ENCODE assay signal across 8 mouse cellular contexts in genomic region chr4:129641756-129642155, GRCm38 (mm10). TPM values are rescaled to one million over a fixed set of nuclear protein-coding genes. Genes with fewer than 3 reads are reported as not detected.
DNase-seq lines count a peak whose midpoint lies in the region; ATAC-seq and TF ChIP-seq lines count a peak whose summit lies in the region.

No protein-coding gene starts in this region.

- no peak for ATAC-seq in lung, embryonic 15.5 days (ENCODE audit: borderline replicate concordance, extremely low read depth, low FRiP score, low TSS enrichment)
- no peak for ATAC-seq in hindbrain, postnatal 0 days

- TF ChIP-seq POLR2A in lung, adult 2 months (IDR thresholded peaks at IDR 0.05; ENCODE audit: borderline replicate concordance, extremely low read depth, low read depth, low read length), result no peak
- no peak for TF ChIP-seq POLR2A in myocyte (IDR thresholded peaks at IDR 0.05; ENCODE audit: insufficient read length, low read depth)

- peaks cover 29% of the 10 kb centered on the region for H3K4me1 ChIP-seq in lung, embryonic 15.5 days
- peaks cover 11% of the 10 kb centered on the region for H3K4me1 ChIP-seq in lung, adult 2 months (ENCODE audit: control insufficient read depth, insufficient read depth, low read length)
- H3K4me1 ChIP-seq in hindbrain, postnatal 0 days (ENCODE audit: insufficient read depth, low read length), result peaks cover 15% of the 10 kb centered on the region

- H3K9ac ChIP-seq in lung, embryonic 15.5 days, result 0 out of 2 replicates have a peak overlapping the region, but pooled peaks have one; percentile 22
- no peak overlapping the region for H3K9ac ChIP-seq in hindbrain, postnatal 0 days (replicated peaks; ENCODE audit: low read length)

- no peaks in the 10 kb centered on the region for H3K9me3 ChIP-seq in lung, embryonic 15.5 days
- no peaks in the 10 kb centered on the region for H3K9me3 ChIP-seq in hindbrain, postnatal 0 days (ENCODE audit: low read length)

- DNase-seq in adrenal gland, postnatal 10 days, result peak; percentile 46
- DNase-seq in adrenal gland, postnatal 36 days, result no peak
- DNase-seq in lung, adult 2 months, result no peak
- peak; percentile 23 for DNase-seq in hindbrain, postnatal 0 days (ENCODE audit: low spot score)
- no peak for DNase-seq in adrenal gland, postnatal 14 days
- DNase-seq in left cerebral cortex, adult 11 months (ENCODE audit: low spot score), result no peak

- H3K27me3 ChIP-seq in lung, embryonic 15.5 days, result no peaks in the 10 kb centered on the region
- H3K27me3 ChIP-seq in hindbrain, postnatal 0 days (ENCODE audit: insufficient read depth, low read length), result no peaks in the 10 kb centered on the region
- no peaks in the 10 kb centered on the region for H3K27me3 ChIP-seq in myocyte (ENCODE audit: control insufficient read depth, insufficient read depth, insufficient read length)

- H3ac ChIP-seq in myocyte (ENCODE audit: control insufficient read depth, insufficient read length), result no peak overlapping the region

- H3K4me3 ChIP-seq in lung, embryonic 15.5 days, result 0 out of 2 replicates have a peak overlapping the region, but pooled peaks have one; percentile 65
- no peak overlapping the region for H3K4me3 ChIP-seq in lung, adult 2 months (replicated peaks; ENCODE audit: extremely low read depth, low read depth, low read length)
- H3K4me3 ChIP-seq in hindbrain, postnatal 0 days (ENCODE audit: low read length), result no peak overlapping the region
- peak overlapping the region; percentile 54 for H3K4me3 ChIP-seq in myocyte

- peak overlapping the region; percentile 44; the same call in 1 of the 2 replicates for H3K27ac ChIP-seq in lung, embryonic 15.5 days
- H3K27ac ChIP-seq in hindbrain, postnatal 0 days, result no peak overlapping the region

- H3K79me2 ChIP-seq in myocyte (ENCODE audit: control insufficient read depth, insufficient read depth), result peaks cover 25% of the 10 kb centered on the region

- no peak for TF ChIP-seq CTCF in lung, adult 2 months (IDR thresholded peaks at IDR 0.05; ENCODE audit: insufficient read depth, low read length)
- TF ChIP-seq CTCF in hindbrain, postnatal 0 days (IDR thresholded peaks at IDR 0.05; ENCODE audit: low read depth), result no peak

- peak overlapping the region; percentile 88 for H3K4me2 ChIP-seq in lung, embryonic 15.5 days
- peak overlapping the region; percentile 72; the same call in 1 of the 2 replicates for H3K4me2 ChIP-seq in hindbrain, postnatal 0 days (ENCODE audit: low read depth, low read length)
- peak overlapping the region; percentile 86 for H3K4me2 ChIP-seq in myocyte (ENCODE audit: low read depth)

- WGBS in lung, embryonic 15.5 days, result 45% methylated on average over 5 of the region's 5 CpGs
- WGBS in lung, adult 2 months, result 50% methylated on average over 5 of the region's 5 CpGs
- WGBS in hindbrain, postnatal 0 days, result 44% methylated on average over 5 of the region's 5 CpGs

- peaks cover 48% of the 10 kb centered on the region for H3K36me3 ChIP-seq in lung, embryonic 15.5 days
- H3K36me3 ChIP-seq in hindbrain, postnatal 0 days (ENCODE audit: insufficient read depth, low read length), result peaks cover 30% of the 10 kb centered on the region
- H3K36me3 ChIP-seq in myocyte (ENCODE audit: control insufficient read depth, insufficient read depth), result peaks cover 10% of the 10 kb centered on the region

TF ChIP-seq in myocyte, 11 proteins besides CTCF, POLR2A, EP300 and RAD21:
- no peak for TF ChIP-seq SRF (IDR thresholded peaks at IDR 0.05; ENCODE audit: control insufficient read depth, insufficient read length, low read depth)
- TF ChIP-seq TCF12 (IDR thresholded peaks at IDR 0.05; ENCODE audit: insufficient read depth, poor library complexity, severe bottlenecking), result no peak
- no peak for TF ChIP-seq MAX (IDR thresholded peaks at IDR 0.05; ENCODE audit: low read depth)
- no peak for TF ChIP-seq E2F4 (IDR thresholded peaks at IDR 0.05; ENCODE audit: insufficient read depth)
- TF ChIP-seq POLR2AphosphoS2 (IDR thresholded peaks at IDR 0.05; ENCODE audit: insufficient read length, low read depth), result no peak
- no peak for TF ChIP-seq CEBPB (IDR thresholded peaks at IDR 0.05; ENCODE audit: insufficient read depth, poor library complexity, severe bottlenecking)
- TF ChIP-seq MYOD1 (IDR thresholded peaks at IDR 0.05; ENCODE audit: control insufficient read depth in 1 of 3, insufficient read length in 2 of 3, low read depth in 2 of 3), result peak in 2 of 3 experiments; percentile 37 to 67
- no peak for TF ChIP-seq USF1 (IDR thresholded peaks at IDR 0.05; ENCODE audit: low read depth)
- peak in 2 of 3 experiments; percentile 57 to 68 for TF ChIP-seq MYOG (IDR thresholded peaks at IDR 0.05; ENCODE audit: control insufficient read depth in 1 of 3, insufficient read depth in 1 of 3, insufficient read length in 2 of 3, low read depth in 2 of 3)
- TF ChIP-seq TCF3 (IDR thresholded peaks at IDR 0.05; ENCODE audit: insufficient read length, low read depth), result no peak

RNA-seq across cellular contexts. Expression of gene Txlna, which starts 0.9 kb away (rescaled TPM):
- total RNA-seq in adrenal gland, postnatal 10 days (2021), result 10 to 100 TPM; 56.7 to 61.2 TPM
- 10 to 100 TPM; 61.0 to 69.8 TPM for total RNA-seq in adrenal gland, postnatal 36 days (2021)
- 83.2 and 86.8 TPM in 2 replicates for polyA plus RNA-seq in lung, embryonic 15.5 days (2015; fragmentation: Nextera tagmentation; extraction: Ambion mirVana)
- polyA plus RNA-seq in lung, adult 2 months (2012; rRNA removed), result 30.0 and 36.7 TPM in 2 replicates
- total RNA-seq in hindbrain, postnatal 0 days (2014; rRNA removed), result 31.6 and 32.2 TPM in 2 replicates
- 29.3 and 29.5 TPM in 2 replicates for polyA plus RNA-seq in hindbrain, postnatal 0 days (2015; fragmentation: Nextera tagmentation; extraction: Ambion mirVana)
- 23.6 TPM for polyA plus RNA-seq in myocyte (2012; fragmentation: generic; extraction: Trizol)
- 61.2 and 64.9 TPM in 2 replicates for total RNA-seq in adrenal gland, postnatal 14 days (2021)

RNA-seq across cellular contexts. Expression of gene Ccdc28b, which starts 18.0 kb away (rescaled TPM):
- total RNA-seq in adrenal gland, postnatal 10 days (2021), result 10 to 100 TPM; 59.4 to 64.4 TPM
- total RNA-seq in adrenal gland, postnatal 36 days (2021), result 10 to 100 TPM; 32.8 to 34.2 TPM
- polyA plus RNA-seq in lung, embryonic 15.5 days (2015; fragmentation: Nextera tagmentation; extraction: Ambion mirVana), result 51.4 and 59.5 TPM in 2 replicates
- 20.6 and 34.1 TPM in 2 replicates for polyA plus RNA-seq in lung, adult 2 months (2012; rRNA removed)
- total RNA-seq in hindbrain, postnatal 0 days (2014; rRNA removed), result 55.0 and 77.7 TPM in 2 replicates
- 150 and 157 TPM in 2 replicates for polyA plus RNA-seq in hindbrain, postnatal 0 days (2015; fragmentation: Nextera tagmentation; extraction: Ambion mirVana)
- polyA plus RNA-seq in myocyte (2012; fragmentation: generic; extraction: Trizol), result 14.8 TPM
- 56.7 and 67.4 TPM in 2 replicates for total RNA-seq in adrenal gland, postnatal 14 days (2021)

RNA-seq across cellular contexts. Expression of gene Iqcc, which starts 22.9 kb away (rescaled TPM):
- 10 to 100 TPM; 17.4 to 28.2 TPM for total RNA-seq in adrenal gland, postnatal 10 days (2021)
- 10 to 100 TPM; 26.2 to 28.0 TPM for total RNA-seq in adrenal gland, postnatal 36 days (2021)
- 29.8 and 30.6 TPM in 2 replicates for polyA plus RNA-seq in lung, embryonic 15.5 days (2015; fragmentation: Nextera tagmentation; extraction: Ambion mirVana)
- polyA plus RNA-seq in lung, adult 2 months (2012; rRNA removed), result 31.1 and 36.5 TPM in 2 replicates
- total RNA-seq in hindbrain, postnatal 0 days (2014; rRNA removed), result 11.2 and 12.0 TPM in 2 replicates
- 21.0 and 21.1 TPM in 2 replicates for polyA plus RNA-seq in hindbrain, postnatal 0 days (2015; fragmentation: Nextera tagmentation; extraction: Ambion mirVana)
- 20.1 TPM for polyA plus RNA-seq in myocyte (2012; fragmentation: generic; extraction: Trizol)
- 26.7 and 34.9 TPM in 2 replicates for total RNA-seq in adrenal gland, postnatal 14 days (2021)

RNA-seq across cellular contexts. Expression of gene Dcdc2b, which starts 27.7 kb away (rescaled TPM):
- total RNA-seq in adrenal gland, postnatal 10 days (2021), result 1 to 10 TPM in 1 of 2 experiments, under 1 TPM in 1; 0.99 to 2.0 TPM
- total RNA-seq in adrenal gland, postnatal 36 days (2021), result 1 to 10 TPM in 1 of 2 experiments, under 1 TPM in 1; 0.73 to 2.6 TPM
- polyA plus RNA-seq in lung, embryonic 15.5 days (2015; fragmentation: Nextera tagmentation; extraction: Ambion mirVana), result 1.5 and 2.1 TPM in 2 replicates
- 16.0 and 17.8 TPM in 2 replicates for polyA plus RNA-seq in lung, adult 2 months (2012; rRNA removed)
- total RNA-seq in hindbrain, postnatal 0 days (2014; rRNA removed), result not detected in 2 replicates
- polyA plus RNA-seq in hindbrain, postnatal 0 days (2015; fragmentation: Nextera tagmentation; extraction: Ambion mirVana), result 4.1 TPM in 2 replicates
- 0.36 TPM for polyA plus RNA-seq in myocyte (2012; fragmentation: generic; extraction: Trizol)
- total RNA-seq in adrenal gland, postnatal 14 days (2021), result 0.75 and 1.4 TPM in 2 replicates

RNA-seq across cellular contexts. Expression of gene Kpna6, which starts 30.8 kb away (rescaled TPM):
- 10 to 100 TPM; 70.4 to 80.6 TPM for total RNA-seq in adrenal gland, postnatal 10 days (2021)
- 10 to 100 TPM; 88.8 to 97.9 TPM for total RNA-seq in adrenal gland, postnatal 36 days (2021)
- polyA plus RNA-seq in lung, embryonic 15.5 days (2015; fragmentation: Nextera tagmentation; extraction: Ambion mirVana), result 16.4 and 16.5 TPM in 2 replicates
- polyA plus RNA-seq in lung, adult 2 months (2012; rRNA removed), result 16.6 and 26.3 TPM in 2 replicates
- total RNA-seq in hindbrain, postnatal 0 days (2014; rRNA removed), result 61.6 and 61.8 TPM in 2 replicates
- 11.6 and 13.0 TPM in 2 replicates for polyA plus RNA-seq in hindbrain, postnatal 0 days (2015; fragmentation: Nextera tagmentation; extraction: Ambion mirVana)
- 32.2 TPM for polyA plus RNA-seq in myocyte (2012; fragmentation: generic; extraction: Trizol)
- total RNA-seq in adrenal gland, postnatal 14 days (2021), result 80.6 and 81.7 TPM in 2 replicates

Comparison
In these comparisons a context has a peak if more than half of its experiments do, and no peak if none do; other contexts are left out.
1. DNase-seq: peak in adrenal gland, postnatal 10 days (single experiment) and hindbrain, postnatal 0 days (single experiment); none in adrenal gland, postnatal 36 days (0 of 2), lung, adult 2 months (single experiment), adrenal gland, postnatal 14 days (single experiment) and left cerebral cortex, adult 11 months (single experiment).
2. H3K4me3 ChIP-seq: peak in lung, embryonic 15.5 days (single experiment) and myocyte (single experiment); none in lung, adult 2 months (single experiment) and hindbrain, postnatal 0 days (single experiment).
3. Peak in every context shown above with its lines, with median percentiles within 50 percentile points of each other: H3K4me2 ChIP-seq.